Mouse (Mus musculus): ENCODE data around the gene Prkn. TPM values are rescaled to one million over a fixed set of nuclear protein-coding genes. Genes with fewer than 3 reads are reported as not detected.

The Prkn gene
- polyA plus RNA-seq, 1 experiment: 21.7 TPM

DNA sequence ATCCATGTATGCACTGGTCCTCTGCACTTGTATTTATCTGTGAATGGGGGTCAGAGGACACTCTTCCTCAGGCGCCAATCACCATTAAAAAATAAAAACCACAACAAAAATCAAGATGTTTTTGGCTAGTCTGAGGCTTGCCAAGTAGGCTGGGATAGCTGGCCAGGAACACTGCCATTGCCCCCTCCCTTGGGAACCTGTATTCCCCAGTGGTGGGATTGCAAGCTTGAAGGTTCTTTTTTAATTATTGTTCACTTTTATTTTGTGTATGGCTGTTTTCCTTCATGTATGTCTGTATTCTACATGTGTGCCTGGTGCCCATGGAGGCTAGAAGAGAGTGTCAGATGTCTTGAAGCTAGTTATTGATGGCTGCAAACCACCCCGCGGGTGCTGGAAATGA lies 664.3 kb downstream of the Prkn start:
- Histone ChIP-seq H3K4me1 (ENCODE audit: control insufficient read depth, insufficient read depth, low read length) (peaks cover 5% of the 10 kb centered on the region), H3K27ac (ENCODE audit: insufficient read depth, low read length) (no peak overlapping the region), H3K4me3 (ENCODE audit: insufficient read depth, low read length) (no peak overlapping the region)
- no peak for TF ChIP-seq CTCF (IDR thresholded peaks at IDR 0.05; ENCODE audit: extremely low read depth, insufficient read depth, low read length)

DNA sequence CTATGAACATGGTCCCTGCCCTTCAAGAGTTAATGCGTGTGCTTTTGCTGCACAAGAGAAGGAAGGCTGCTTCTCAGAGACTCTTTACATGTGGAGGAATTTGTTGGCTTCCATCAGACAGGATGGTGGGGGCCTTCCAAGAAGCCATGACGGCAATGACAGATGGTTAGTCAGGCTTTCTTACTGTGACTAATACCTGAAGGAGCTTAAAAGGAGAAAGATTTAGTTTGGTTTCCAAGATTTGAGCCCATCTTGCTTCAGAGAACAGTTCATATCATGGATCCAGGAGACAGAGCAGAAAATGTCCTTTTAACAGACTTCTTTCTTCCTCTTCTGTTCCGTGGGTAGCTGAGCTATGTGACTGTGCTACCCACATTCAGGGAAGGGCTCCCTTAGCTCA lies 666.9 kb downstream of the Prkn start:
- TF ChIP-seq CTCF (IDR thresholded peaks at IDR 0.05; ENCODE audit: extremely low read depth, insufficient read depth, low read length) (no peak), POLR2A (IDR thresholded peaks at IDR 0.05; ENCODE audit: extremely low read depth, insufficient read depth, low read length) (no peak)
- Histone ChIP-seq H3K4me1 (ENCODE audit: control insufficient read depth, insufficient read depth, low read length) (peaks cover 5% of the 10 kb centered on the region), H3K4me3 (ENCODE audit: insufficient read depth, low read length) (no peak overlapping the region), H3K27ac (ENCODE audit: insufficient read depth, low read length) (peak overlapping the region; percentile 32; the same call in 1 of the 2 replicates)

DNA sequence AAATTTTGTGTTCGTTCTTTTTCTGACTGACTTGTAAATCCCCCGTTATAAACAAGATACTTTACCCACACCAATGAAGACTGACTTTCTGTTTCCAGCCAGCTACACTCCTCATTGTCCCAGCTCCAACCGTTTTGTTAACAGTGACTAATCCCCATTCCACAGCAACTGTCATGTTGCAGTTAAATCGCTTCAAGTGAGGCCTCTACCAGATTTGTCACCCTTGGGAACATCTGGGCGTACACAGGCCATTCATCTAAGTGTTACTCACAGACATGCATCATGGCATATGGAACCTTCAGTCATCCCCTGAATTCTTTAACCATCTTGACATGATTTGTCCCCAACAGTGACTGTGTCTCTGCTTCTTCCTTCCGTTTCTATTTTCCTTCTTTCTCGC lies 669.9 kb downstream of the Prkn start:
- H3K27ac ChIP-seq (ENCODE audit: insufficient read depth, low read length): no peak overlapping the region
- H3K4me3 ChIP-seq (ENCODE audit: insufficient read depth, low read length): no peak overlapping the region
- peaks cover 7% of the 10 kb centered on the region for H3K4me1 ChIP-seq (ENCODE audit: control insufficient read depth, insufficient read depth, low read length)
- TF ChIP-seq CTCF (IDR thresholded peaks at IDR 0.05; ENCODE audit: extremely low read depth, insufficient read depth, low read length): no peak
- TF ChIP-seq POLR2A (IDR thresholded peaks at IDR 0.05; ENCODE audit: extremely low read depth, insufficient read depth, low read length): no peak

DNA sequence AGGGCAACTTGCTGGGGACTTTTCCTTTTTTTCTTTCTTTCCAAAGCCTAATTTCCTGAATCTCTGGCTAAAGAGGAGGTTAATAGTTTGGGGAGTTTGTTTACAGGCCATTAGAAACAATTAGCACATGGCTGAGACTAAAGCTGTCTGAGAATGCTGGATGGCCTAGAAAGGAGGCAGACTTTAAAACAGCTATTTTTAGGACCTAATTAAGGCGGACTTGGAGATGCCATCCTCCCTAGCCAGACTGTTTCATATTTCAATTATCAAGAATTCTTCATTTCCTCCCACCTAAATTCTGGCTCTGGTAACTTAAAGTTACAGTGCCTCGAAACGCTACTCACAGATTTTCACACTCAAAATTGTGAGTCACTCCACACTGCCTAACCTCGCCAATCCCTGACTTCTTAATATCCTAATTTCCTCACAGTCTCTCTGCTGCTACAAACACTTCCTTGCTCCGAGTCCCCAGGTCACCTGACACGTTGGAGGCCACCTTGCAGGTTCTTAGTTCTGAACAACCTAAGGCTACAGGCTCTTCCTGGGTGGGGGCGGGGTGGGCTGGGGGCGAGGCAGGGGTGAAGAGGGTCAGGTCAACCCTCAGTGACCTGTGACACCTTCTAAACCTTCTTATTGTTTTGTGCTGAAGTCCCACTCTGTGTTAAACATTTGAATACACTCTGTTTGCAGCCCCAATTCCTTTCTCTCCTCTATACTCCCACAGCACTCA lies 674.0 kb downstream of the Prkn start:
- H3K4me1 ChIP-seq (ENCODE audit: control insufficient read depth, insufficient read depth, low read length): peaks cover 2% of the 10 kb centered on the region; the same call in 1 of the 2 replicates
- TF ChIP-seq CTCF (IDR thresholded peaks at IDR 0.05; ENCODE audit: extremely low read depth, insufficient read depth, low read length) (no peak), POLR2A (IDR thresholded peaks at IDR 0.05; ENCODE audit: extremely low read depth, insufficient read depth, low read length) (no peak)

GRCm38 (mm10) chr17:11515619-11516018 lies 675.4 kb downstream of the Prkn start:
- TF ChIP-seq POLR2A (IDR thresholded peaks at IDR 0.05; ENCODE audit: extremely low read depth, insufficient read depth, low read length) (no peak), CTCF (IDR thresholded peaks at IDR 0.05; ENCODE audit: extremely low read depth, insufficient read depth, low read length) (no peak)

More for the DNA sequence above, 674.0 kb downstream of the Prkn start:
- no peak overlapping the region for H3K27ac ChIP-seq (ENCODE audit: insufficient read depth, low read length)
- no peak overlapping the region for H3K4me3 ChIP-seq (ENCODE audit: insufficient read depth, low read length)

DNA sequence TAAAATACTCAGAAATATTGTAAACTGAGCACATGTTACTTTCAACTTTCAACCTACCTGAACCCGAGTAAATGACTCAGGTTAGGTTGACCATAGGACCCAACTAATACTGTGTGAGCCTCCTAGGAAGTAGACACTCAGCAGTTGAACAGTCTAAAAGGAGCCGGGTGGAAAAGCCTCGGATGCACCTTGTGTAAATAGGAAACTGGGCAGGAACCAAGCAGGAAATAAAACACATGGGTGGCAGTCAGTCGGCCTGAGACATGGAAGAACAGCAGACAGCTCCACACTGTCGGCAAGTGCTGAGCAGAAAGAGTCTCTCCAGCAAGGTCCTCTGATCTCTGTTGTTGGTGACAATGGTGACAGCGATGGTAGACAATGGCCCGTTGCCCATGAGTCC lies 676.0 kb downstream of the Prkn start:
- no peak overlapping the region for H3K4me3 ChIP-seq (ENCODE audit: insufficient read depth, low read length)
- H3K4me1 ChIP-seq (ENCODE audit: control insufficient read depth, insufficient read depth, low read length): peaks cover 2% of the 10 kb centered on the region; the same call in 1 of the 2 replicates
- H3K27ac ChIP-seq (ENCODE audit: insufficient read depth, low read length): no peak overlapping the region
- TF ChIP-seq CTCF (IDR thresholded peaks at IDR 0.05; ENCODE audit: extremely low read depth, insufficient read depth, low read length) (no peak), POLR2A (IDR thresholded peaks at IDR 0.05; ENCODE audit: extremely low read depth, insufficient read depth, low read length) (no peak)

More at GRCm38 (mm10) chr17:11515619-11516018, 675.4 kb downstream of the Prkn start:
- Histone ChIP-seq H3K27ac (ENCODE audit: insufficient read depth, low read length) (no peak overlapping the region), H3K4me1 (ENCODE audit: control insufficient read depth, insufficient read depth, low read length) (peaks cover 2% of the 10 kb centered on the region; the same call in 1 of the 2 replicates), H3K4me3 (ENCODE audit: insufficient read depth, low read length) (no peak overlapping the region)

DNA sequence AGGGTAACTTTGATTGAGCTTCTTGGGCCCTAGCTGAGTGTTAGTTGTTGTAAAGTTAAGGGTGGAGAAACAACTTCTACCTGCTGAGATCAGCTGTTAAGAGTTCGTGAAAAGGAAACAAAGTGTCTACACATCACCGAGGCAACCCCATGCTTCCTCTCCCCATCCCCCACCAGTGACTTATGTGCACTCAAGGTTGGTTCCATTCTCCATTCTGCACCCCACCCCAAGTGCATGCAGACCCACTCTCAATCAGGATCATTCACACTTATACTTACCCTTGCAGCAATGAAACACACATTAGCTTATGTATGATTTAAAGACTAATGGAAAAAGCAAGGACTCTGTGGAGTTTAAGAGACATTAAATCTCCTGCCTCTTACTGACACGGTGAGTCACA lies 691.9 kb downstream of the Prkn start:
- Histone ChIP-seq H3K27ac (ENCODE audit: insufficient read depth, low read length) (no peak overlapping the region), H3K4me3 (ENCODE audit: insufficient read depth, low read length) (no peak overlapping the region), H3K4me1 (ENCODE audit: control insufficient read depth, insufficient read depth, low read length) (no peaks in the 10 kb centered on the region)
- TF ChIP-seq POLR2A (IDR thresholded peaks at IDR 0.05; ENCODE audit: extremely low read depth, insufficient read depth, low read length): no peak

DNA sequence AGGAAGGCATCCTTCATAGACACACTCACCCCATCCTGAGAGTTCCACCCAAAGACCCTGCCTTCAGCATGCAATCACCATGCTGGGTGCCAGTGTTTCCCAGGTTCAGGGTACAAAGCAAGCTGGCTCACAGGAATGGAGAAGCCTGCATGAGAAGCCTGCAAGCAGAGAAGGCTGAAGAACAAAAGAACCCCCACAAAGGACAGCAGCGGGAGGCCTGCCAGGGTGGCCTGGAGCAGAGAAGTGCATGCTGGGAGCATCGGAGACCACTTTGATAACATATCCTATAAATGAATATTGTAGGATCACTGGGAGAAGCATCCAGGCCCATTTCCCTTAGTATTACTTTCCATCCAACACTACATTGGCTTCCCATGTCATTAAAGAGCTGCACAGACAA lies 692.6 kb downstream of the Prkn start:
- TF ChIP-seq CTCF (IDR thresholded peaks at IDR 0.05; ENCODE audit: extremely low read depth, insufficient read depth, low read length): no peak
- no peak for TF ChIP-seq POLR2A (IDR thresholded peaks at IDR 0.05; ENCODE audit: extremely low read depth, insufficient read depth, low read length)
- Histone ChIP-seq H3K4me3 (ENCODE audit: insufficient read depth, low read length) (no peak overlapping the region), H3K27ac (ENCODE audit: insufficient read depth, low read length) (0 out of 2 replicates have a peak overlapping the region, but pooled peaks have one; percentile 37), H3K4me1 (ENCODE audit: control insufficient read depth, insufficient read depth, low read length) (no peaks in the 10 kb centered on the region)

DNA sequence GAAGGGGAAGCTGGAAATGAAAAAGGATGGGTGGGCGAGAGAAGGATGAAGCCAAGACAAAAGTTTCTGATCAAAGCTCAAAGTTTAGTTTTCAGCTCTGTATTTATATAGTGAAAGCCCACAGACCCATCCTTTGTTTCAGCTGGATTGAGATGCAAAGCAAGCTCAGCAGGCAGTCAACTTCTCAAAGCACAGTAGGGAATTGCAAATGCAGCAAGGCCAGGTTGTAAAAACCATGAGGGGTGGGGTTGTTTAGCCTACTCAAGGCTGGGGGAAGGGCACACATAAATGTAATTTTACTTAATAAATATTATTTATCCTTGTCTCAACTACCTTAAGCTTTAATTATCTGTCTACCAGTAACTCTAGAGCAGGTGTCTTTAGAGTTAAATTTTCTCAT lies 693.7 kb downstream of the Prkn start:
- no peak for TF ChIP-seq POLR2A (IDR thresholded peaks at IDR 0.05; ENCODE audit: extremely low read depth, insufficient read depth, low read length)
- no peak for TF ChIP-seq CTCF (IDR thresholded peaks at IDR 0.05; ENCODE audit: extremely low read depth, insufficient read depth, low read length)

DNA sequence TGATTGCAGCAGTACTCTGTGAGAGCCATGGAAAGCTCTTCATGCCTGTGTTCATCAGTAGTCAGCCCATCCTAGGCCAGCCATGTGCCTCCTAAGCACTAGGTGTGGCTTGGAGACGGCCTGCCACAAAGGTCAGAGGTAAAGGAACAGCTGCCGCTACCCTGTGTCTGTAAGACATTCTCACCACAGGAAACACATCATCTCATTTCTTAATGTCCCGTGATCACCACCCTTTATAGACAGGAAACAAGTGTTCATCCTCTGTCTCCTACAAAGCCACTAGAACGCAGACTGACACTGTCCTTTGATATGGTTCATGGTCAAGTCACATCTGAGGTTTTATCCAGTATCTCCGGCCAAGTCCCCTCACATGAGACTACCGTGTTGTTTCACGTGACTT lies 698.6 kb downstream of the Prkn start:
- Histone ChIP-seq H3K4me1 (ENCODE audit: control insufficient read depth, insufficient read depth, low read length) (no peaks in the 10 kb centered on the region), H3K4me3 (ENCODE audit: insufficient read depth, low read length) (no peak overlapping the region), H3K27ac (ENCODE audit: insufficient read depth, low read length) (no peak overlapping the region)
- TF ChIP-seq CTCF (IDR thresholded peaks at IDR 0.05; ENCODE audit: extremely low read depth, insufficient read depth, low read length): no peak
- no peak for TF ChIP-seq POLR2A (IDR thresholded peaks at IDR 0.05; ENCODE audit: extremely low read depth, insufficient read depth, low read length)

More for the DNA sequence above, 693.7 kb downstream of the Prkn start:
- Histone ChIP-seq H3K4me1 (ENCODE audit: control insufficient read depth, insufficient read depth, low read length) (no peaks in the 10 kb centered on the region), H3K27ac (ENCODE audit: insufficient read depth, low read length) (no peak overlapping the region), H3K4me3 (ENCODE audit: insufficient read depth, low read length) (no peak overlapping the region)
